Mouse (Mus musculus) liver, adult 2 months (tissue): ENCODE measurements at regions not wholly inside any gene's neighbourhood (a gene's known extent, or its start where the extent isn't known, plus 50 kb on each side); places are given as distances from the start of the nearest gene placed in this dataset.

Experiments used
- DNase-seq: peaks from one replicate; pipeline ENCODE4 v3.0.0-alpha.2; 2011; ENCODE audit warnings: low read depth, low spot score; ENCODE audit errors: extremely low read depth
- H3K27ac ChIP-seq: fragments of 200-500 bp; replicated peaks from 2 replicates; pipeline ENCODE4 v1.5.1; 2012; ENCODE audit warnings: low read depth, mild to moderate bottlenecking, control low read depth, inconsistent platforms, low read length; ENCODE audit not compliant: insufficient read depth
- H3K27me3 ChIP-seq: fragments of 200-500 bp; 2 replicates; pipeline ENCODE4 v1.6.1; 2012; ENCODE audit warnings: mild to moderate bottlenecking, moderate library complexity, low read length, inconsistent platforms; ENCODE audit not compliant: control insufficient read depth, insufficient read depth
- H3K36me3 ChIP-seq: fragments of 200-500 bp; 2 replicates; pipeline ENCODE4 v1.6.1; 2012; ENCODE audit warnings: low read length, inconsistent platforms; ENCODE audit not compliant: control insufficient read depth, insufficient read depth
- H3K4me1 ChIP-seq: fragments of 200-500 bp; 2 replicates; pipeline ENCODE4 v1.6.1; 2011; ENCODE audit warnings: low read length; ENCODE audit not compliant: control insufficient read depth, insufficient read depth
- H3K4me3 ChIP-seq: fragments of 200-500 bp; 2 replicates; pipeline ENCODE4 v1.5.1; 2011; ENCODE audit warnings: low read depth, mild to moderate bottlenecking, control low read depth, low read length, moderate library complexity; ENCODE audit not compliant: insufficient read depth
- H3K79me2 ChIP-seq: fragments of 200-500 bp; 2 replicates; pipeline ENCODE4 v1.6.1; 2012; ENCODE audit warnings: inconsistent platforms, mild to moderate bottlenecking, low read length, moderate library complexity; ENCODE audit not compliant: control insufficient read depth, insufficient read depth
- H3K9ac ChIP-seq: fragments of 200-500 bp; 2 replicates; pipeline ENCODE4 v1.6.1; 2012; ENCODE audit warnings: low read depth, mild to moderate bottlenecking, control low read depth, inconsistent platforms, low read length
- CTCF ChIP-seq: fragments of 200-500 bp; IDR thresholded peaks from 2 replicates; pipeline ENCODE4 v1.5.1; 2011; ENCODE audit warnings: low read depth, low read length, control low read depth
- POLR2A ChIP-seq: fragments of 200-500 bp; IDR thresholded peaks from 2 replicates; pipeline ENCODE4 v1.6.1; 2011; ENCODE audit warnings: low read length, control low read depth; ENCODE audit not compliant: insufficient read depth; ENCODE audit errors: extremely low read depth
- WGBS: fragments of 180-500 bp; shearing (Covaris S2); methylation state at CpG from one replicate; pipeline ENCODE4 v1.1.7; 2018; 5-methylcytosine and 5-hydroxymethylcytosine counted together

- TF ChIP-seq CTCF = no peak
- TF ChIP-seq POLR2A = no peak
- H3K36me3 ChIP-seq = no peaks in the 10 kb centered on the region
- no peaks in the 10 kb centered on the region for H3K27me3 ChIP-seq
- DNase-seq = no peak
- H3K4me1 ChIP-seq = peaks cover 5% of the 10 kb centered on the region
- WGBS = 87% methylated on average over 5 of the region's 5 CpGs
- no peak overlapping the region for H3K27ac ChIP-seq
- H3K9ac ChIP-seq = no peak overlapping the region
- no peaks in the 10 kb centered on the region for H3K79me2 ChIP-seq
- no peak overlapping the region for H3K4me3 ChIP-seq
Observed at GRCm38 (mm10) chr4:55710476-55710875, 178.2 kb upstream of the Klf4 start.

GRCm38 (mm10) chr4:55708808-55709207, 176.5 kb upstream of the Klf4 start:
- TF ChIP-seq POLR2A (no peak), CTCF (no peak)
- WGBS = 95% methylated on average over 2 of the region's 2 CpGs
- H3K4me1 ChIP-seq = peaks cover 5% of the 10 kb centered on the region
- no peaks in the 10 kb centered on the region for H3K27me3 ChIP-seq
- no peak overlapping the region for H3K4me3 ChIP-seq
- H3K79me2 ChIP-seq = no peaks in the 10 kb centered on the region
- no peak for DNase-seq
- H3K36me3 ChIP-seq = no peaks in the 10 kb centered on the region
- H3K27ac ChIP-seq = no peak overlapping the region
- no peak overlapping the region for H3K9ac ChIP-seq

GRCm38 (mm10) chr4:55707916-55708315, 175.7 kb upstream of the Klf4 start:
- Histone ChIP-seq H3K27ac (no peak overlapping the region), H3K4me3 (no peak overlapping the region)
- 71% methylated on average over 10 of the region's 10 CpGs for WGBS

GRCm38 (mm10) chr4:55704921-55705320, 172.7 kb upstream of the Klf4 start:
- DNase-seq = no peak
- no peak for TF ChIP-seq CTCF
- H3K4me3 ChIP-seq = no peak overlapping the region
- H3K36me3 ChIP-seq = no peaks in the 10 kb centered on the region
- no peaks in the 10 kb centered on the region for H3K4me1 ChIP-seq
- no peaks in the 10 kb centered on the region for H3K27me3 ChIP-seq
- 81% methylated on average over 4 of the region's 4 CpGs for WGBS
- no peaks in the 10 kb centered on the region for H3K79me2 ChIP-seq
- no peak overlapping the region for H3K27ac ChIP-seq
- H3K9ac ChIP-seq = no peak overlapping the region

More at GRCm38 (mm10) chr4:55707916-55708315, 175.7 kb upstream of the Klf4 start:
- peaks cover 5% of the 10 kb centered on the region for H3K4me1 ChIP-seq
- peak; percentile 83 for DNase-seq
- TF ChIP-seq POLR2A (no peak), CTCF (no peak)
- no peaks in the 10 kb centered on the region for H3K79me2 ChIP-seq
- H3K27me3 ChIP-seq = no peaks in the 10 kb centered on the region
- no peaks in the 10 kb centered on the region for H3K36me3 ChIP-seq
- H3K9ac ChIP-seq = no peak overlapping the region

- Histone ChIP-seq H3K36me3 (no peaks in the 10 kb centered on the region), H3K4me3 (no peak overlapping the region), H3K27me3 (no peaks in the 10 kb centered on the region), H3K79me2 (no peaks in the 10 kb centered on the region), H3K27ac (no peak overlapping the region), H3K4me1 (no peaks in the 10 kb centered on the region), H3K9ac (no peak overlapping the region)
- TF ChIP-seq CTCF (no peak), POLR2A (no peak)
- no peak for DNase-seq
- 79% methylated on average over 2 of the region's 2 CpGs for WGBS
Observed at GRCm38 (mm10) chr4:55703346-55703916, 171.2 kb upstream of the Klf4 start.

GRCm38 (mm10) chr4:55701334-55701733, 169.1 kb upstream of the Klf4 start:
- no peak for DNase-seq
- Histone ChIP-seq H3K27ac (no peak overlapping the region), H3K79me2 (no peaks in the 10 kb centered on the region), H3K27me3 (no peaks in the 10 kb centered on the region), H3K4me3 (no peak overlapping the region), H3K9ac (no peak overlapping the region), H3K4me1 (no peaks in the 10 kb centered on the region), H3K36me3 (no peaks in the 10 kb centered on the region)
- TF ChIP-seq CTCF (no peak), POLR2A (no peak)
- 63% methylated on average over 2 of the region's 2 CpGs for WGBS
